Mouse (Mus musculus) lung, postnatal 0 days (tissue): Measurements from ENCODE around the gene 4930522H14Rik. TPM values are rescaled to one million over a fixed set of nuclear protein-coding genes. Genes with fewer than 3 reads are reported as not detected.

Source experiments
- ATAC-seq: fragments of 200-750 bp; cut with Nextera tagmentation; 2 replicates; pipeline ENCODE4 v1.8.0; 2017; ENCODE audit warnings: moderate library complexity
- DNase-seq: peaks from one replicate; pipeline ENCODE4 v3.0.0-alpha.2; 2016; ENCODE audit warnings: low spot score
- H3K27ac ChIP-seq: fragments of 300-500 bp; sonication (generic); 2 replicates; pipeline ENCODE4 v1.5.1; 2014; ENCODE audit warnings: antibody characterized with exemption, mild to moderate bottlenecking, low read length, mixed read lengths
- H3K27me3 ChIP-seq: fragments of 300-500 bp; sonication (generic); replicated peaks from 2 replicates; pipeline ENCODE4 v1.6.1; 2014; ENCODE audit warnings: low read length, mixed read lengths; ENCODE audit not compliant: insufficient read depth
- H3K36me3 ChIP-seq: fragments of 300-500 bp; sonication (generic); 2 replicates; pipeline ENCODE4 v1.6.1; 2014; ENCODE audit warnings: low read length, mixed read lengths; ENCODE audit not compliant: insufficient read depth
- H3K4me1 ChIP-seq: fragments of 300-500 bp; sonication (generic); 2 replicates; pipeline ENCODE4 v1.6.1; 2014; ENCODE audit warnings: antibody characterized with exemption, low read depth, low read length, mixed read lengths; ENCODE audit not compliant: insufficient read depth
- H3K4me2 ChIP-seq: fragments of 300-500 bp; sonication (generic); replicated peaks from 2 replicates; pipeline ENCODE4 v1.6.1; 2014; ENCODE audit warnings: low read depth, mild to moderate bottlenecking, low read length, moderate library complexity, mixed read lengths
- H3K4me3 ChIP-seq: fragments of 300-500 bp; sonication (generic); 2 replicates; pipeline ENCODE4 v1.5.1; 2014; ENCODE audit warnings: low read depth, low read length
- H3K9ac ChIP-seq: fragments of 300-500 bp; sonication (generic); replicated peaks from 2 replicates; pipeline ENCODE4 v1.6.1; 2014; ENCODE audit warnings: low read depth, mild to moderate bottlenecking
- H3K9me3 ChIP-seq: fragments of 300-500 bp; sonication (generic); 2 replicates; pipeline ENCODE4 v1.6.1; 2016; ENCODE audit warnings: low read length, mixed read lengths
- CTCF ChIP-seq: IDR thresholded peaks from 2 replicates; pipeline ENCODE4 v1.5.1; 2016; ENCODE audit warnings: antibody characterized with exemption, mild to moderate bottlenecking
- EP300 ChIP-seq: IDR thresholded peaks from 2 replicates; pipeline ENCODE4 v1.6.1; 2016; ENCODE audit warnings: antibody characterized with exemption, mild to moderate bottlenecking, control low read depth
- WGBS: fragments of 180-500 bp; shearing (Covaris S2); extraction: QIAGEN DNeasy Blood & Tissue Kit; methylation state at CpG from one replicate; pipeline ENCODE4 v1.1.7; 2014; 5-methylcytosine and 5-hydroxymethylcytosine counted together
- polyA plus RNA-seq: library from polyadenylated mRNA; unstranded; fragments of >200 nt; fragmentation: Nextera tagmentation; extraction: Ambion mirVana; gene quantifications from 2 replicates; pipeline ENCODE4 v1.2.1, GENCODE M21; 2015

The 4930522H14Rik gene
- polyA plus RNA-seq, 1 experiment from 2014 or later = not detected

DNA sequence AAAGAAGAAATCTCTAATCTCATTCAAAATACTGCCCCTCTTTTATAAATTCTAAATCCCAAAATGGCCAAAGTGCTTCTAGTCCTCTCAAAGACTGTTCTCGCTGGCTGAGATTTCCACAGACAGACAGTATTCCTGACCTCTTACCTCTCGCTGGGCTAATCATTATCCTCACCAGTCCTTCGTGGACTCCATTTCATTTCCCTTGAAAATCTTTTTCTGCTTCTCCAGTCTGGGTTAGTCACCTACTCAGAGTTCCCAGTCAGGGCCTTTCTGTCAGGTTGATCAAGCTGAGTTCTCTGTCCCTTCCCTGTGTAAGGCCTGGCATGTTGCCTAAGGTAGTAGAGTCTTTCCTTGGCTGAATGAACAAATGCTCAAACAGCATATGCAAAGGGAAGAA lies 53.6 kb downstream of the 4930522H14Rik start:
- no peak overlapping the region for H3K4me2 ChIP-seq
- TF ChIP-seq EP300 = no peak
- no peak for TF ChIP-seq CTCF
- 85% methylated on average over 3 of the region's 3 CpGs for WGBS
- ATAC-seq (no peak), DNase-seq (no peak)
- H3K9ac ChIP-seq = no peak overlapping the region
- no peak overlapping the region for H3K4me3 ChIP-seq
- H3K27me3 ChIP-seq = no peaks in the 10 kb centered on the region
- no peaks in the 10 kb centered on the region for H3K36me3 ChIP-seq
- no peaks in the 10 kb centered on the region for H3K9me3 ChIP-seq
- H3K27ac ChIP-seq = no peak overlapping the region
- peaks cover 4% of the 10 kb centered on the region for H3K4me1 ChIP-seq

GRCm38 (mm10) chr4:109476554-109477014 lies 54.5 kb downstream of the 4930522H14Rik start:
- DNase-seq (peak; percentile 96), ATAC-seq (peak; percentile 99)
- Histone ChIP-seq H3K4me2 (peak overlapping the region; percentile 70), H3K27me3 (no peaks in the 10 kb centered on the region), H3K4me1 (peaks cover 4% of the 10 kb centered on the region), H3K36me3 (no peaks in the 10 kb centered on the region), H3K9me3 (no peaks in the 10 kb centered on the region), H3K9ac (peak overlapping the region; percentile 97), H3K4me3 (peak overlapping the region; percentile 98), H3K27ac (peak overlapping the region; percentile 93)
- TF ChIP-seq EP300 (no peak), CTCF (peak; percentile 62)
- WGBS = 0% methylated on average over 37 of the region's 39 CpGs

DNA sequence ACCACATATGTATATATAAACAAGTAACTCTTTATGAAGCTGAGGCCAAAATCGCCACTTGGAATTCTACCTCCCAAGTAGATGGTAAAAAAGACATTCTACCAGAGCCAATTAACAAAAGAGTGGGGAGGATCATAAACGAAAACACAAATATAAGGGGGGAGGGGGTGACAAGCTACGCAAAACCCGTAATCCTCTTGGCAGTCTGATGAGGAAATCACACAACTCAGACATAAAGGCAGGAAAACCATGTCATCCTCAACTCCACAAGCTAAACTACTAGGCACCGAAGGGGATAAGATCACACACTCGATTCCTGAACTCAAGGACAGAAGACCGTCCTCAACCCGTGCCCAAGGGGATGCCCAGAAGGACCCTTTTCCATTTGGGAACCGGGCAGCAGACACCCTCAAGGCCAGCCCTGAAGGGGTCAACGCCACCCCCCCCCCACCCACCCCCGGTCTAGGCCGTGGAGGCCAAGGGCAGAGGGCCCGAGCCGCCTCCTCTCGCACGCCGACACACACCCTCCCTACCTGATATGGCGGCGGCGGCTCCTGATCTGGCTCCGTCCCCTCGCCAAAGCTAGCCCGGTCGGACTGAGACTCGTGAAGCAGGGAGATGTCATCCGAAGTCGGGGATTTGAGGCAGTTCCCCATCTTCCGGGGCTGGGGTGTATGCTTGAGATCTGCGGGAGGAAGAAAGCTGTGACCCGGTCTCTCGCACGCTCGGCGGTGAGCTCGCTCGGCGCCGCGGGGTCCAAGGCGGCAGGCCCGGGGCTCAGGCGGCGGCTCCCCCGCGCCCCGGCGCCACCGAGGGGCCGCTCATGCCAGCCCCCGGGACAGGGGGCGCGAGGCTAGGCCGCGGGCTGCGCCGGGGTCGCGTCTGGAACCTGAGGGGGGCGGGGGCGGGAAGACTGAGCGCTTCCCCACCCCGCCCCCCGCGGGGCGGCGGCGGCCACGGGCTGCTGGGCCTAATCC lies 55.2 kb downstream of the 4930522H14Rik start:
- peak overlapping the region; percentile 97 for H3K9ac ChIP-seq
- H3K9me3 ChIP-seq = no peaks in the 10 kb centered on the region
- H3K4me2 ChIP-seq = peak overlapping the region; percentile 70
- peak; percentile 66 for DNase-seq
- TF ChIP-seq EP300 (no peak), CTCF (no peak)
- peak; percentile 70 for ATAC-seq
- H3K4me1 ChIP-seq = peaks cover 4% of the 10 kb centered on the region
- under 1% methylated on average over 36 of the region's 68 CpGs for WGBS
- H3K27ac ChIP-seq = peak overlapping the region; percentile 93
- H3K4me3 ChIP-seq = peak overlapping the region; percentile 98
- no peaks in the 10 kb centered on the region for H3K36me3 ChIP-seq
- no peaks in the 10 kb centered on the region for H3K27me3 ChIP-seq

- no peak for DNase-seq
- TF ChIP-seq CTCF (no peak), EP300 (no peak)
- no peak for ATAC-seq
- H3K9ac ChIP-seq = peak overlapping the region; percentile 97; the same call in 1 of the 2 replicates
- H3K9me3 ChIP-seq = no peaks in the 10 kb centered on the region
- H3K4me3 ChIP-seq = peak overlapping the region; percentile 98
- 31% methylated on average over 2 of the region's 2 CpGs for WGBS
- no peaks in the 10 kb centered on the region for H3K36me3 ChIP-seq
- H3K4me2 ChIP-seq = peak overlapping the region; percentile 70
- H3K27ac ChIP-seq = no peak overlapping the region
- peaks cover 4% of the 10 kb centered on the region for H3K4me1 ChIP-seq
- H3K27me3 ChIP-seq = no peaks in the 10 kb centered on the region
These were observed 56.0 kb downstream of the 4930522H14Rik start for GRCm38 (mm10) chr4:109475078-109475477.

DNA sequence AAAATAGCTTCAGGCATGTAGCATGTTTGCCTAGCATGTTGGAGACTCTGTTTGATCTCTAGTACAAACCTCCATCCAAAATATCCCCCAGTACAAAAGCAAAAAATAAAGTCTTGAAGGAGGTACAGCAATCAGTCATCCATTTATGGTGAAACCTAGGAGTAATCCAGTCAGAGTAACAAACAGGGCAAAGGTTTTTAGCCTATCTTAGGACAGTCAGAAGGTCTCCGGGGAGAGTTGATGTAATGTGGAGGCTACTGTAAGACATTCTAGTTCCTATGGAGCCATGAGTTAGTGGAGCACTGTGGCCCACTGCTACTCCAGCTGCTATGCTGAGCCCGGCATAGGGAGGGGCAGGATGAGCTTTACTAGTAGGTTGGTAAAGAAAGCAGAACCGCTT lies 58.5 kb downstream of the 4930522H14Rik start:
- Histone ChIP-seq H3K4me3 (no peak overlapping the region), H3K36me3 (no peaks in the 10 kb centered on the region), H3K27me3 (no peaks in the 10 kb centered on the region), H3K4me2 (no peak overlapping the region), H3K9ac (no peak overlapping the region), H3K4me1 (peaks cover 4% of the 10 kb centered on the region), H3K27ac (no peak overlapping the region), H3K9me3 (no peaks in the 10 kb centered on the region)
- 86% methylated on average over 3 of the region's 3 CpGs for WGBS
- ATAC-seq (no peak), DNase-seq (no peak)
- TF ChIP-seq EP300 (no peak), CTCF (no peak)

GRCm38 (mm10) chr4:109471606-109472005 lies 59.5 kb downstream of the 4930522H14Rik start:
- peaks cover 4% of the 10 kb centered on the region for H3K4me1 ChIP-seq
- H3K27me3 ChIP-seq = no peaks in the 10 kb centered on the region
- no peak for ATAC-seq
- H3K27ac ChIP-seq = no peak overlapping the region
- TF ChIP-seq CTCF (peak; percentile 2; the same call in 1 of the 2 replicates), EP300 (no peak)
- H3K9me3 ChIP-seq = no peaks in the 10 kb centered on the region
- no peak overlapping the region for H3K4me3 ChIP-seq
- H3K9ac ChIP-seq = no peak overlapping the region
- DNase-seq = no peak
- H3K36me3 ChIP-seq = no peaks in the 10 kb centered on the region
- no peak overlapping the region for H3K4me2 ChIP-seq
